Mouse (Mus musculus): ENCODE data around the gene Sprr2a2. TPM values are rescaled to one million over a fixed set of nuclear protein-coding genes. Genes with fewer than 3 reads are reported as not detected.
"Not testable (repeated sequence)": the region's sequence is repeated elsewhere in the genome, so short reads cannot be mapped to it uniquely, and the experiment has no call there.

The Sprr2a2 gene
- polyA plus RNA-seq (2011; ENCODE audit: insufficient read depth, insufficient read length, low read depth, missing spikeins) = 133 and 151 TPM in 2 replicates

GRCm38 (mm10) chr3:92215569-92215968, at the start of gene Sprr2a2, which contains the start of gene Sprr2a1:
TSS of gene Sprr2a2 (plus strand) at chr3:92215920.
TSS of gene Sprr2a1 (plus strand) at chr3:92215799.
- H3K27ac ChIP-seq (ENCODE audit: insufficient read depth, low read length); H3K9ac ChIP-seq (ENCODE audit: low read depth, poor library complexity, severe bottlenecking); H3K4me3 ChIP-seq (ENCODE audit: low read depth, low read length); H3K9me3 ChIP-seq (replicated peaks; ENCODE audit: control insufficient read depth, insufficient read depth, low read length, poor library complexity, severe bottlenecking); H3K36me3 ChIP-seq (ENCODE audit: control insufficient read depth, insufficient read depth, low read length, poor library complexity, severe bottlenecking); H3K4me1 ChIP-seq (ENCODE audit: control insufficient read depth, insufficient read depth, low read length); H3K27me3 ChIP-seq (ENCODE audit: control insufficient read depth, insufficient read depth, low read length, poor library complexity, severe bottlenecking): not testable (repeated sequence)

- Histone ChIP-seq H3K27ac (ENCODE audit: insufficient read depth, low read length) (no peak overlapping the region), H3K27me3 (ENCODE audit: control insufficient read depth, insufficient read depth, low read length, poor library complexity, severe bottlenecking) (no peaks in the 10 kb centered on the region), H3K4me1 (ENCODE audit: control insufficient read depth, insufficient read depth, low read length) (no peaks in the 10 kb centered on the region), H3K9me3 (replicated peaks; ENCODE audit: control insufficient read depth, insufficient read depth, low read length, poor library complexity, severe bottlenecking) (no peaks in the 10 kb centered on the region), H3K9ac (ENCODE audit: low read depth, poor library complexity, severe bottlenecking) (no peak overlapping the region), H3K36me3 (ENCODE audit: control insufficient read depth, insufficient read depth, low read length, poor library complexity, severe bottlenecking) (no peaks in the 10 kb centered on the region), H3K4me3 (ENCODE audit: low read depth, low read length) (no peak overlapping the region)
- TF ChIP-seq POLR2A (IDR thresholded peaks at IDR 0.05; ENCODE audit: insufficient read depth, low read length) (no peak), CTCF (IDR thresholded peaks at IDR 0.05; ENCODE audit: low read depth, low read length) (no peak), EP300 (IDR thresholded peaks at IDR 0.05; ENCODE audit: insufficient read depth, low read depth, low read length) (no peak)
Observed at GRCm38 (mm10) chr3:92169847-92170246, 45.9 kb upstream of the Sprr2a2 start.

- Histone ChIP-seq H3K9me3 (replicated peaks; ENCODE audit: control insufficient read depth, insufficient read depth, low read length, poor library complexity, severe bottlenecking) (no peaks in the 10 kb centered on the region), H3K4me3 (ENCODE audit: low read depth, low read length) (no peak overlapping the region), H3K9ac (ENCODE audit: low read depth, poor library complexity, severe bottlenecking) (no peak overlapping the region), H3K27me3 (ENCODE audit: control insufficient read depth, insufficient read depth, low read length, poor library complexity, severe bottlenecking) (no peaks in the 10 kb centered on the region), H3K36me3 (ENCODE audit: control insufficient read depth, insufficient read depth, low read length, poor library complexity, severe bottlenecking) (no peaks in the 10 kb centered on the region), H3K4me1 (ENCODE audit: control insufficient read depth, insufficient read depth, low read length) (no peaks in the 10 kb centered on the region), H3K27ac (ENCODE audit: insufficient read depth, low read length) (no peak overlapping the region)
- TF ChIP-seq CTCF (IDR thresholded peaks at IDR 0.05; ENCODE audit: low read depth, low read length) = no peak
- TF ChIP-seq POLR2A (IDR thresholded peaks at IDR 0.05; ENCODE audit: insufficient read depth, low read length) = no peak
- TF ChIP-seq EP300 (IDR thresholded peaks at IDR 0.05; ENCODE audit: insufficient read depth, low read depth, low read length) = no peak
Observed at GRCm38 (mm10) chr3:92176880-92177279, 38.8 kb upstream of the Sprr2a2 start.

GRCm38 (mm10) chr3:92195512-92196200, 20.1 kb upstream of the Sprr2a2 start:
- H3K36me3 ChIP-seq (ENCODE audit: control insufficient read depth, insufficient read depth, low read length, poor library complexity, severe bottlenecking) = no peaks in the 10 kb centered on the region
- no peak for TF ChIP-seq EP300 (IDR thresholded peaks at IDR 0.05; ENCODE audit: insufficient read depth, low read depth, low read length)
- TF ChIP-seq CTCF (IDR thresholded peaks at IDR 0.05; ENCODE audit: low read depth, low read length) = no peak
- no peak for TF ChIP-seq POLR2A (IDR thresholded peaks at IDR 0.05; ENCODE audit: insufficient read depth, low read length)
- no peak overlapping the region for H3K9ac ChIP-seq (ENCODE audit: low read depth, poor library complexity, severe bottlenecking)
- no peaks in the 10 kb centered on the region for H3K4me1 ChIP-seq (ENCODE audit: control insufficient read depth, insufficient read depth, low read length)
- no peak overlapping the region for H3K4me3 ChIP-seq (ENCODE audit: low read depth, low read length)
- no peaks in the 10 kb centered on the region for H3K27me3 ChIP-seq (ENCODE audit: control insufficient read depth, insufficient read depth, low read length, poor library complexity, severe bottlenecking)
- no peak overlapping the region for H3K27ac ChIP-seq (ENCODE audit: insufficient read depth, low read length)
- no peaks in the 10 kb centered on the region for H3K9me3 ChIP-seq (replicated peaks; ENCODE audit: control insufficient read depth, insufficient read depth, low read length, poor library complexity, severe bottlenecking)

GRCm38 (mm10) chr3:92211133-92211925, 4.4 kb upstream of the Sprr2a2 start:
- not testable (repeated sequence) for H3K9ac ChIP-seq (ENCODE audit: low read depth, poor library complexity, severe bottlenecking); H3K27ac ChIP-seq (ENCODE audit: insufficient read depth, low read length); H3K9me3 ChIP-seq (replicated peaks; ENCODE audit: control insufficient read depth, insufficient read depth, low read length, poor library complexity, severe bottlenecking); H3K36me3 ChIP-seq (ENCODE audit: control insufficient read depth, insufficient read depth, low read length, poor library complexity, severe bottlenecking); H3K4me1 ChIP-seq (ENCODE audit: control insufficient read depth, insufficient read depth, low read length); H3K4me3 ChIP-seq (ENCODE audit: low read depth, low read length); H3K27me3 ChIP-seq (ENCODE audit: control insufficient read depth, insufficient read depth, low read length, poor library complexity, severe bottlenecking)

- H3K9me3 ChIP-seq (replicated peaks; ENCODE audit: control insufficient read depth, insufficient read depth, low read length, poor library complexity, severe bottlenecking); H3K27me3 ChIP-seq (ENCODE audit: control insufficient read depth, insufficient read depth, low read length, poor library complexity, severe bottlenecking); H3K9ac ChIP-seq (ENCODE audit: low read depth, poor library complexity, severe bottlenecking); H3K4me1 ChIP-seq (ENCODE audit: control insufficient read depth, insufficient read depth, low read length); H3K27ac ChIP-seq (ENCODE audit: insufficient read depth, low read length); H3K36me3 ChIP-seq (ENCODE audit: control insufficient read depth, insufficient read depth, low read length, poor library complexity, severe bottlenecking); H3K4me3 ChIP-seq (ENCODE audit: low read depth, low read length): not testable (repeated sequence)
Observed at GRCm38 (mm10) chr3:92212059-92212458, 3.7 kb upstream of the Sprr2a2 start.

GRCm38 (mm10) chr3:92213651-92214050, 2.1 kb upstream of the Sprr2a2 start:
- not testable (repeated sequence) for H3K27me3 ChIP-seq (ENCODE audit: control insufficient read depth, insufficient read depth, low read length, poor library complexity, severe bottlenecking); H3K9ac ChIP-seq (ENCODE audit: low read depth, poor library complexity, severe bottlenecking); H3K4me3 ChIP-seq (ENCODE audit: low read depth, low read length); H3K36me3 ChIP-seq (ENCODE audit: control insufficient read depth, insufficient read depth, low read length, poor library complexity, severe bottlenecking); H3K27ac ChIP-seq (ENCODE audit: insufficient read depth, low read length); H3K9me3 ChIP-seq (replicated peaks; ENCODE audit: control insufficient read depth, insufficient read depth, low read length, poor library complexity, severe bottlenecking); H3K4me1 ChIP-seq (ENCODE audit: control insufficient read depth, insufficient read depth, low read length)

- not testable (repeated sequence) for H3K4me1 ChIP-seq (ENCODE audit: control insufficient read depth, insufficient read depth, low read length); H3K9ac ChIP-seq (ENCODE audit: low read depth, poor library complexity, severe bottlenecking); H3K36me3 ChIP-seq (ENCODE audit: control insufficient read depth, insufficient read depth, low read length, poor library complexity, severe bottlenecking); H3K27me3 ChIP-seq (ENCODE audit: control insufficient read depth, insufficient read depth, low read length, poor library complexity, severe bottlenecking); H3K9me3 ChIP-seq (replicated peaks; ENCODE audit: control insufficient read depth, insufficient read depth, low read length, poor library complexity, severe bottlenecking); H3K27ac ChIP-seq (ENCODE audit: insufficient read depth, low read length); H3K4me3 ChIP-seq (ENCODE audit: low read depth, low read length)
Observed at GRCm38 (mm10) chr3:92219031-92219430, 3.3 kb downstream of the Sprr2a2 start.

- not testable (repeated sequence) for H3K4me1 ChIP-seq (ENCODE audit: control insufficient read depth, insufficient read depth, low read length); H3K36me3 ChIP-seq (ENCODE audit: control insufficient read depth, insufficient read depth, low read length, poor library complexity, severe bottlenecking); H3K4me3 ChIP-seq (ENCODE audit: low read depth, low read length); H3K27ac ChIP-seq (ENCODE audit: insufficient read depth, low read length); H3K9me3 ChIP-seq (replicated peaks; ENCODE audit: control insufficient read depth, insufficient read depth, low read length, poor library complexity, severe bottlenecking); H3K27me3 ChIP-seq (ENCODE audit: control insufficient read depth, insufficient read depth, low read length, poor library complexity, severe bottlenecking); H3K9ac ChIP-seq (ENCODE audit: low read depth, poor library complexity, severe bottlenecking)
Observed at GRCm38 (mm10) chr3:92223708-92224107, 8.0 kb downstream of the Sprr2a2 start.
